Mouse (Mus musculus) heart, postnatal 0 days (tissue): ENCODE data around the gene Med11.

Experiments
- CTCF ChIP-seq: IDR thresholded peaks from 2 replicates; pipeline ENCODE4 v1.5.1; 2016; ENCODE audit warnings: antibody characterized with exemption, control low read depth, low read depth
- EP300 ChIP-seq: IDR thresholded peaks from 2 replicates; pipeline ENCODE4 v1.6.1; 2016; ENCODE audit warnings: antibody characterized with exemption, low read depth

DNA sequence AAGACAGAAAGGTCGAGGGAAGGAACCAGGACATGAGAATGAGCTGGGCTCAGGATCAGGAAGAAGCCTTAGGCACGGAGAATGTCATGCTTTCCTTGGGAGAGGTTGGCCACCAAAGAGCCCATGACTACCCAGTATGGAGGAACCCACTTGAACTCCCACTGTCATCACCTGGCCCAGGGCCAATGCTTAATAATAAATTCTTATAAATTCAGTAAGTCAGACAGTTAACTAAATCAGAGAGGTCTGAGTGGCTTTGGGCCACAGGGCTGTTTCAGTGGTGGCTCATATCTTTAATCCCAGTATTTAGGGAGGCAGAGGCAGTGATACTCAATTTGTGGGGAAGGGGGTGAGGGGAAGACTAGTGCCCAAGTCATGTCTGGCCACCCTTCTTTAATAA lies 793 bp upstream of the Med11 start:
- TF ChIP-seq CTCF, result no peak
- TF ChIP-seq EP300, result no peak
